Mouse (Mus musculus) embryonic facial prominence, embryonic 14.5 days (tissue): ENCODE results near the gene Entpd3. TPM values are rescaled to one million over a fixed set of nuclear protein-coding genes. Genes with fewer than 3 reads are reported as not detected.

ENCODE experiments used
- ATAC-seq: fragments of 200-750 bp; cut with Nextera tagmentation; 2 replicates; pipeline ENCODE4 v1.8.0; 2017; ENCODE audit warnings: low read depth, moderate number of reproducible peaks, moderate TSS enrichment
- DNase-seq: peaks from one replicate; pipeline ENCODE4 v3.0.0-alpha.2; 2015; ENCODE audit warnings: low spot score
- H3K27ac ChIP-seq: fragments of 300-500 bp; sonication (generic); replicated peaks from 2 replicates; pipeline ENCODE4 v1.5.1; 2014; ENCODE audit warnings: low read depth, mild to moderate bottlenecking, low read length, moderate library complexity
- H3K27me3 ChIP-seq: fragments of 300-500 bp; sonication (generic); replicated peaks from 2 replicates; pipeline ENCODE4 v1.6.1; 2014; ENCODE audit warnings: low read length; ENCODE audit not compliant: control insufficient read depth, insufficient read depth
- H3K36me3 ChIP-seq: fragments of 300-500 bp; sonication (generic); 2 replicates; pipeline ENCODE4 v1.6.1; 2014; ENCODE audit warnings: low read length, mixed read lengths; ENCODE audit not compliant: control insufficient read depth, insufficient read depth
- H3K4me1 ChIP-seq: fragments of 300-500 bp; sonication (generic); 2 replicates; pipeline ENCODE4 v1.6.1; 2014; ENCODE audit warnings: antibody characterized with exemption, low read length; ENCODE audit not compliant: control insufficient read depth, insufficient read depth
- H3K4me2 ChIP-seq: fragments of 300-500 bp; sonication (generic); 2 replicates; pipeline ENCODE4 v1.6.1; 2014; ENCODE audit warnings: low read depth, mild to moderate bottlenecking, low read length, moderate library complexity, mixed read lengths
- H3K4me3 ChIP-seq: fragments of 300-500 bp; sonication (generic); 2 replicates; pipeline ENCODE4 v1.5.1; 2014; ENCODE audit warnings: low read depth, mild to moderate bottlenecking, low read length
- H3K9ac ChIP-seq: fragments of 300-500 bp; sonication (generic); 2 replicates; pipeline ENCODE4 v1.6.1; 2014; ENCODE audit warnings: low read depth, mild to moderate bottlenecking, low read length, moderate library complexity, mixed read lengths
- H3K9me3 ChIP-seq: fragments of 300-500 bp; sonication (generic); 2 replicates; pipeline ENCODE4 v1.6.1; 2016; ENCODE audit warnings: low read length; ENCODE audit not compliant: control insufficient read depth
- WGBS: fragments of 180-500 bp; shearing (Covaris S2); extraction: QIAGEN DNeasy Blood & Tissue Kit; methylation state at CpG from one replicate; pipeline ENCODE4 v1.1.7; 2014; 5-methylcytosine and 5-hydroxymethylcytosine counted together
- polyA plus RNA-seq: library from polyadenylated mRNA; unstranded; fragments of >200 nt; fragmentation: Nextera tagmentation; extraction: Ambion mirVana; gene quantifications from 2 replicates; pipeline ENCODE4 v1.2.1, GENCODE M21; 2014

Gene Entpd3
- polyA plus RNA-seq, 1 experiment from 2014 or later = 10.0 TPM

DNA sequence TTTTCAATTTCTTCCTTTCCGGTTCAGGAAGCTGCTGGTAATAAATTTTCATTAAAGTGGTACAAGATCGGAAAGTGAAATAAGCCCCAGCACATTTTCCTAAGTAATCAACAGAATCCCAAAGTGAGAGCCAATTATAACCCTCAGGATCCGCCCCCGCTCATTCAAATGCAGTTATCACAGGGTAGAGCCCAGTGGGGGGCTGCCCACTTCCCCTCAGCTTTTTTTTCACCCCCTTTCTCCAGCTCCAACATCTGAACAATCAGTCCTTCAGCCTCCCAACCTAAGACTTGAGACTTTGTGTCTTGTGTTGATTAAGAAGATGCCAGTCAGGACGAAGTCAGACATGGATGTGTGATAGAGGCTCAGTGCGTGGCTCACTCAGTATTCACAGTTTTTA, 55.2 kb downstream of the Entpd3 start:
- no peaks in the 10 kb centered on the region for H3K9me3 ChIP-seq
- no peak overlapping the region for H3K4me2 ChIP-seq
- WGBS = 63% methylated on average over 6 of the region's 6 CpGs
- DNase-seq (no peak), ATAC-seq (no peak)
- no peaks in the 10 kb centered on the region for H3K27me3 ChIP-seq
- no peak overlapping the region for H3K27ac ChIP-seq
- no peak overlapping the region for H3K4me3 ChIP-seq
- H3K9ac ChIP-seq = no peak overlapping the region
- no peaks in the 10 kb centered on the region for H3K4me1 ChIP-seq
- no peaks in the 10 kb centered on the region for H3K36me3 ChIP-seq

DNA sequence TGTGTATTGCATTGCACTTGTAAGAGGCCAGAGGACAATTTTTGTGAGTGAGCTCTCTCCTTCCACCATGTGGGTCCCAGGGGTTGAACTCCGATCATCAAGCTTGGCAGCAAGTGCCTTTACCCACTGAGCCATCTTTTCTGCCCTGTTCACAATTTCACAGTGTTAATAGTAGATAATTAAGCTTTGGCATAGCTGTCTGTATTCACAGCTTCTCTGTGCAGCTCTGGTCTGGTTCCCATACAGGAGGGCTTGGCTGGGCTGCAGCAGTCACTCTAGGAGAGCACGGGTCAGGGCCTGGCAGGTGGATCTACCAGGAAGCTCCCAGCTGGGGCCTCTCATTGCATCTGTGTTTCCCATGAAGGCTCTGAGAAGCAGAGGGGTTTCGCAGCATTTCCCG, 55.7 kb downstream of the Entpd3 start:
- Histone ChIP-seq H3K36me3 (no peaks in the 10 kb centered on the region), H3K9ac (no peak overlapping the region), H3K27ac (no peak overlapping the region), H3K4me2 (no peak overlapping the region), H3K9me3 (no peaks in the 10 kb centered on the region), H3K4me3 (no peak overlapping the region), H3K27me3 (no peaks in the 10 kb centered on the region), H3K4me1 (no peaks in the 10 kb centered on the region)
- ATAC-seq (no peak), DNase-seq (no peak)
- WGBS = 63% methylated on average over 4 of the region's 4 CpGs

DNA sequence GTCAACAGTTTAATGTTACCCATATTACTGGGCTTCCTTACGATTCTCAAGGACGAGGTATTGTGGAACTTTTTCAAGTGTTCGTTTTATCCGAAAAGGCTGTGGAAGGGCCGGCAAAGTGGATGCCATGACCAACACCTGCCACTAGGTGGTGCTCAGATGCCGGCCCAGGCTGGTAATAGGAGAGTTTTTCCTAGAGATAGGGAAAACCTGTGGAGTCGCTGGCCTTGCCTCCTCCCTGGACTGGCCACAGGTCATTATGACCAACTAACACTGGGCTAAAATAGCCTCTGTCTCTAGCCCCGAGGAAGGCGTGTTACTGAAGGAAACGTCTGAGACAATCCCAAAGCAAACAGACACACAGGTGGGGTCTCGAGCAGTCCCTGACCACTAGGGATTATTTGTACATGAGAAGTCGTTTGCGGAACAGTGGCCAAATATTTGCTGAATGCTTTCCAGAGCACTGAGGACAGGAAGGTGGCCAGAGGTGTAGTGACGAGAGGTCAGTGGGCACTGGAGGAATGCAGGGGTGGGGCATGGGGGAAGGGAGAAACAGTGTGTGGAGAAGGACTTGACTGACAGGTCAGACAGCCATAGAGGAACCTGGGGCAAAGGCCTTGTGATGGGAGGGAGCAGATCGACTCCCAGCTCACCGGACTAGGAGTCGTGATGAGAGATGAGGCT, 62.0 kb downstream of the Entpd3 start:
- Histone ChIP-seq H3K36me3 (no peaks in the 10 kb centered on the region), H3K4me1 (peaks cover 27% of the 10 kb centered on the region), H3K9me3 (no peaks in the 10 kb centered on the region), H3K9ac (no peak overlapping the region), H3K4me3 (no peak overlapping the region), H3K27me3 (no peaks in the 10 kb centered on the region), H3K27ac (no peak overlapping the region), H3K4me2 (peak overlapping the region; percentile 44; the same call in 1 of the 2 replicates)
- WGBS = 15% methylated on average over 17 of the region's 17 CpGs
- ATAC-seq (0 out of 2 replicates have a peak, but pooled peaks have one; percentile 17), DNase-seq (peak; percentile 57)

DNA sequence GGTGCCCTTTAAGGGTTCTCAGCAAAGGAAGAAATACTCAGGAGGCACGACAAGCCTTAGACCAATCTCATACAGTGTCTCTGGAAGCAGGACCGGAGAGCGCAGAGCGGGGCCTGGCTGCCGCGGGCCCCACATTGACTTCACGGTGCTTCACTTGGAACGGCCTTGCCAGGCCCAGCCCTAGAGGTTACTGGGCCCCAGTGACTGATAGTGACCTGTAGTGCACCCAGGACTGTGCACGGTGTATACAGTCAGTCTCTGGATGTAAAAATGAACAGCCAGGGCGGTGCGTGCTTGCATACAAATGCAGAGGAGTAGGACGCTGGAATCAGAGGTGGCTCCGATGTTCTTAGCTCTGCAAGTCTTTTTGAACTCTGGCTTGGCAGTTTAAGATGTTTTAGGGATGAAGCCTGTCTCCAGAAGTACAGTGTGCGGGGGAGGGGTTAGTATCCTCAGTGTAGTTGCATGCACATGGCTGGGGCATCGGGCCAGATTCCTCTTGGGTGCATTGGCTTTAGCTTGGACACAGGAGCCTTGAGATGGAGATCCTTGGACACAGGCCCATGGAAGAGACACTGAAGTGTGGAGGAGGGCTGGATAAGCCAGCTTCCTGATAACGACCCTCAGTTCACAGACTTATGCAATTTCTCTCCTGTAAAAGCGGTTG, 62.7 kb downstream of the Entpd3 start:
- Histone ChIP-seq H3K27ac (peak overlapping the region; percentile 74), H3K36me3 (no peaks in the 10 kb centered on the region), H3K4me1 (peaks cover 27% of the 10 kb centered on the region), H3K4me2 (peak overlapping the region; percentile 44), H3K4me3 (0 out of 2 replicates have a peak overlapping the region, but pooled peaks have one; percentile 14), H3K9me3 (peaks cover 4% of the 10 kb centered on the region), H3K27me3 (no peaks in the 10 kb centered on the region), H3K9ac (0 out of 2 replicates have a peak overlapping the region, but pooled peaks have one; percentile 57)
- peak; percentile 32; the same call in 1 of the 2 replicates for ATAC-seq
- WGBS = 43% methylated on average over 17 of the region's 17 CpGs
- peak; percentile 53 for DNase-seq

DNA sequence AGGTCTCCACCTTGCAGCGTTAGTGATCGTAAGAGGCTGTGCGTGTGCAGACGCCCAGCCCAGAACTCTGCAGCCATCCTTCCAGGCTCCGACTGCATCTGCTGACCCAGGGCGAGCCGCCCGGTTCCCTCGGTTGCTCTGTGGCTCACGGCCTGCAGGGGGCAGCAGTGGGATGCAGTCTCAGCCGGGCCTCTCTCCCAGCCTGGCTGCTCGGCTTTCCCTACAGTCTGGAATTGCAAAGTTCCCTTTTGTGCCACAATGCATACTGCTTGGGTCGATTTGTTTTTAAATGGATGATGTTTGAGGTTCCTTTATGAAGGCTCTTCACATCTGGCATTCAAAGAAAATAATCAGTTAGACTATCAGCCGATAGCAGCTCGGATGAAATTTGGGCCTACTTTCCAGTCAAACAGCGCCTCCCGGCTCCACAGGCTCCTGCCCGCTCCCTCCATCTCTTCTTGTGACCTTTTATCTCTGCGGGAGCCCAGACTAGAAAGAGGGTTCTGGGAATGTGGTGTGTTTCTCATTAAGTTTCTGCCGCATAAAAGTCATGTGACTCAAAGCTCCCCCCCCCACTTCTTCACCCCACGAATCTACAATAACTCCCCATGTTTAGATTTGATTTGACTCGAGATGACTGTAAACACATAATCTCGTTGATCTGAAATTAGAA, 63.4 kb downstream of the Entpd3 start:
- H3K27ac ChIP-seq = peak overlapping the region; percentile 74
- 2% methylated on average over 22 of the region's 23 CpGs for WGBS
- H3K4me1 ChIP-seq = peaks cover 27% of the 10 kb centered on the region
- H3K9ac ChIP-seq = peak overlapping the region; percentile 57
- no peaks in the 10 kb centered on the region for H3K36me3 ChIP-seq
- no peaks in the 10 kb centered on the region for H3K27me3 ChIP-seq
- peak overlapping the region; percentile 44 for H3K4me2 ChIP-seq
- ATAC-seq (peak; percentile 88), DNase-seq (peak; percentile 90)
- H3K4me3 ChIP-seq = peak overlapping the region; percentile 14
- peaks cover 11% of the 10 kb centered on the region for H3K9me3 ChIP-seq

DNA sequence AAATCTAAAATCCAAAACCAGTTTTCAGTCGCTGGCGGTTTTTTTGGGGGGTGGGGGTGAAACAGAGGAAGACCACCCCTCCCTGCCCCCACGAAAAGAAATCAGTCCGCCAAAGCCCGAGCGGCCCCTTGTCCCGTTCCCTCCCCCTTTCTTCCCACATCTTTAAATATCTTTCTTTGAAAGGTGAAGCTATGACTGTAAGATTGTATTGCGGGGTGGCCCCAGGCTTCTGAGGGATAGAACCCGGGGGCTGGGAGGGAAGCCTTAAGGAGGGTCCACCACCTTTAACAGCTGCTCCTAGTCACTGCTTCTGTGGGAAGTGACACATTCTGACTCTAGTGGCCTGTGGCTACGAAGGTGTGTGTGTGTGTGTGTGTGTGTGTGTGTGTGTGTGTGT, 63.9 kb downstream of the Entpd3 start:
- Histone ChIP-seq H3K9me3 (peaks cover 17% of the 10 kb centered on the region), H3K36me3 (no peaks in the 10 kb centered on the region), H3K4me2 (peak overlapping the region; percentile 44), H3K27me3 (no peaks in the 10 kb centered on the region), H3K9ac (peak overlapping the region; percentile 57), H3K4me1 (peaks cover 27% of the 10 kb centered on the region), H3K27ac (peak overlapping the region; percentile 74), H3K4me3 (peak overlapping the region; percentile 14)
- ATAC-seq = peak; percentile 14; the same call in 1 of the 2 replicates
- peak; percentile 37 for DNase-seq
- 9% methylated on average over 10 of the region's 10 CpGs for WGBS

DNA sequence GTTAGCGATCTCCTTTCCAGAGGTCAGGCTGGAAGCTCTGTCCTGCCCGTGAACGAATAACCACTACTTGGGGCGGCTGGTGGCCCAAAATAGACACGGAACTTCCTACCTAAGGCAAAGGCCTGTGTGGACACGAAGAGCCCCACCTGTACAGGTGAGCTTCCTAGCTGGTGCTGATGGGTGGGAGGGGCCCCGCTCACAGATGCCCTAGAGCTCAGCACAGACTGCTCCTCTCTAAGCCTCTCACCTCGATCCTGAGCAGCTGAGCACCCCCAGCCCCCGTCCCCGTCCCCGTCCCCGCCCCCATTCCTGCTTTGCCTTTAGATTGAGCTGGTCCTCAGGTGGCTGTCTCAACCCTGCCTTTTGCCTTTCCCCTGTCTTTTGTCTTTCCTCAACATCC, 64.3 kb downstream of the Entpd3 start:
- peak overlapping the region; percentile 74 for H3K27ac ChIP-seq
- H3K4me2 ChIP-seq = peak overlapping the region; percentile 44
- peaks cover 17% of the 10 kb centered on the region for H3K9me3 ChIP-seq
- no peak overlapping the region for H3K9ac ChIP-seq
- H3K4me3 ChIP-seq = no peak overlapping the region
- no peaks in the 10 kb centered on the region for H3K36me3 ChIP-seq
- H3K27me3 ChIP-seq = no peaks in the 10 kb centered on the region
- ATAC-seq (peak; percentile 56; the same call in 1 of the 2 replicates), DNase-seq (peak; percentile 70)
- 16% methylated on average over 10 of the region's 12 CpGs for WGBS
- peaks cover 27% of the 10 kb centered on the region for H3K4me1 ChIP-seq

DNA sequence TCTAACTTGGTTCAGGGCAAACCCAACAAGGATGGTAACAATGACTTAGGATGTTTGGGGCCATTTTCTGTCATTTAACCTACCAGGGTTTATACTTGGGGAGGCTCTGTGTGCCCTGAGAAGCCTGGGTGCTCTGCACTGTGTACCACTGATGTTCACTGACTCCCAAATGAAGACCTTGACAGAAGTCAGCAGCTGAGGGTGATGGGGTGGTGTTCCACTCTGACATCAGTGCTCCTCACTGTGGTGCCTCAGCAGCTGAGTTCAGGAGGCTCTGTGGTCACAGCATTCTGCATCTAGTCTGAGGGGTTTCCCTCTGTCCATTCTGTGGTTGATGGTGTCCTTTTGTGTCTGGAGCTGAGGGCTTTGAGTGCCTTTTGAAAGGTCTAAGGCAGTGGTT, 71.4 kb downstream of the Entpd3 start:
- no peak overlapping the region for H3K4me3 ChIP-seq
- ATAC-seq (no peak), DNase-seq (no peak)
- H3K4me2 ChIP-seq = no peak overlapping the region
- H3K27ac ChIP-seq = no peak overlapping the region
- no peaks in the 10 kb centered on the region for H3K27me3 ChIP-seq
- H3K9ac ChIP-seq = no peak overlapping the region
- H3K4me1 ChIP-seq = no peaks in the 10 kb centered on the region
- H3K9me3 ChIP-seq = peaks cover 17% of the 10 kb centered on the region
- no peaks in the 10 kb centered on the region for H3K36me3 ChIP-seq
